Mouse (Mus musculus): ENCODE measurements around the gene A730049H05Rik. TPM values are rescaled to one million over a fixed set of nuclear protein-coding genes. Genes with fewer than 3 reads are reported as not detected.

A730049H05Rik gene
- polyA plus RNA-seq, 1 experiment from 2014 or later, result 3.6 TPM

DNA sequence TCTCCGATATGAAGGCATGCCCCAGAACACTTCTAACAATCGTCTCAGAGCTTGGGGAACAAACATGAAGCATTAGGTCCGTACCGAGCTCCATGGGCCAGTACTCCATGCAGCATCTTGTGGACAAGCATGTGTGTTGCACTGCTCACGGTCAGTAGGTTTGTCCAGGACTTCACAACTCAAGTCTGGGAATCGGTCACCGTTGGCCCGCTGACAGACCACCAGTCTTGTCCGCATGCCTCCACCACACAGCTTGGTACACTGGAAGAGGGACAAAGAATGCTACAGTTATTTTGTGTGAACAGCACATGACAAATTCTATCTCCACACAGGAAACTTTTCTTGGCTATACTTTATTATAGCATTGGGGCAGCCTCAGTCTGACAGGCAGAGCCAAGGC, 32.9 kb downstream of the A730049H05Rik start:
- Histone ChIP-seq H3K9ac (ENCODE audit: low read length) (no peak overlapping the region), H3K4me3 (ENCODE audit: control insufficient read depth in 1 of 2, insufficient read depth in 1 of 2, low read depth in 1 of 2, low read length in 2 of 2) (no peak overlapping the region), H3K4me2 (ENCODE audit: low read length) (no peak overlapping the region), H3K36me3 (ENCODE audit: control insufficient read depth, insufficient read depth, low read length) (peaks cover 29% of the 10 kb centered on the region), H3K27ac (replicated peaks in 1 of 2; ENCODE audit: control insufficient read depth in 1 of 2, insufficient read depth in 1 of 2, low read depth in 2 of 2, low read length in 2 of 2) (peak overlapping the region in 1 of 2 experiments; percentile 91; a peak in 2 of 4 replicates), H3K9me3 (ENCODE audit: control insufficient read depth, low read length) (no peaks in the 10 kb centered on the region), H3K27me3 (ENCODE audit: control insufficient read depth, insufficient read depth, low read length) (no peaks in the 10 kb centered on the region), H3K4me1 (ENCODE audit: control insufficient read depth in 2 of 2, insufficient read depth in 2 of 2, low read length in 2 of 2) (peaks cover 14 to 31% of the 10 kb centered on the region in 2 experiments)
- no peak for ATAC-seq (ENCODE audit: insufficient number of reproducible peaks, insufficient read depth, low FRiP score, low read depth)
- 79% methylated on average over 9 of the region's 9 CpGs for WGBS

DNA sequence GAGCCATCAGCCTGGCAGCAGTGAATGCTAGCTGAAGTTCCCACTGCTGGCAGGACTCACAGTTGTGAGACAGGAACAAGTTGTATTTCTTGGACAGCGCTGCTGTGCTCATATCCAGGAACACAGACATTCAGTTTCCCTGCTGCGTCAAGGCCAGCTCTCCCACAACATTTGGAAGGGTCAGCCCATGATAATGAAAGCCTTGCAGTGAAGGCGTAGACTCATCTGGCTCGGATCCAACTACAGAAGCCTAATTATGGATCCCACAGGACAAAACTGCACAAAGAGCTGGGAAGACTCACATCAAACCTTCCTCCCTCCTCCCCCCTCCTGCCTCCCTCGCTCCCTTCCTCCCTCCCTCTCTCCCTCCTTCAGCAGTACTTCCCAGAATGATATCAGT, 34.0 kb downstream of the A730049H05Rik start:
- WGBS, result 4% methylated on average over 5 of the region's 5 CpGs
- Histone ChIP-seq H3K9ac (ENCODE audit: low read length) (peak overlapping the region; percentile 5; the same call in 1 of the 2 replicates), H3K27me3 (ENCODE audit: control insufficient read depth, insufficient read depth, low read length) (no peaks in the 10 kb centered on the region), H3K4me1 (ENCODE audit: control insufficient read depth in 2 of 2, insufficient read depth in 2 of 2, low read length in 2 of 2) (peaks cover 16 to 37% of the 10 kb centered on the region in 2 experiments), H3K36me3 (ENCODE audit: control insufficient read depth, insufficient read depth, low read length) (peaks cover 30% of the 10 kb centered on the region), H3K4me3 (ENCODE audit: control insufficient read depth in 1 of 2, insufficient read depth in 1 of 2, low read depth in 1 of 2, low read length in 2 of 2) (no peak overlapping the region), H3K9me3 (ENCODE audit: control insufficient read depth, low read length) (no peaks in the 10 kb centered on the region), H3K4me2 (ENCODE audit: low read length) (peak overlapping the region; percentile 37), H3K27ac (replicated peaks in 1 of 2; ENCODE audit: control insufficient read depth in 1 of 2, insufficient read depth in 1 of 2, low read depth in 2 of 2, low read length in 2 of 2) (peak overlapping the region; percentile 83 to 91)
- peak; percentile 81 for ATAC-seq (ENCODE audit: insufficient number of reproducible peaks, insufficient read depth, low FRiP score, low read depth)

DNA sequence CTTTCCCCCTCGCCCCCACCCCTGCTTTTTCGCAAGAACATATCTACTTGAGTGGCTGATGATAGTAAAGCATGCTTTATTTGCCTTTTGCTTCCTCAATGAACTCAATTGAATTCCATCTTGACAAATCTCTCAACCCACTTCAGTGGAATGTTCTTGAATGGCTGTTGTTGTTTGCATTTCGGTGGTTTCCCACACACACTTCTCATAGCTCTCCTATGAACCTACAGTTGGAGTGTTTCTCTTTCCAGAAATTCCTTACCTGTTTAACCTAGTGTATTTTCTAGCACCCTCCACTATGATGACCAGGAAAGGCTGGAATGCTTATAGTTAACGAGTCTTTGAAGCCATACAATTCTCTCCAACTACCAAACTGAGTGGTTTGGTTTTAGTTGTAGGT, 38.6 kb downstream of the A730049H05Rik start:
- Histone ChIP-seq H3K9me3 (ENCODE audit: control insufficient read depth, low read length) (no peaks in the 10 kb centered on the region), H3K27ac (replicated peaks in 1 of 2; ENCODE audit: control insufficient read depth in 1 of 2, insufficient read depth in 1 of 2, low read depth in 2 of 2, low read length in 2 of 2) (no peak overlapping the region), H3K36me3 (ENCODE audit: control insufficient read depth, insufficient read depth, low read length) (peaks cover 40% of the 10 kb centered on the region), H3K4me3 (ENCODE audit: control insufficient read depth in 1 of 2, insufficient read depth in 1 of 2, low read depth in 1 of 2, low read length in 2 of 2) (no peak overlapping the region), H3K4me1 (ENCODE audit: control insufficient read depth in 2 of 2, insufficient read depth in 2 of 2, low read length in 2 of 2) (peaks cover 7 to 24% of the 10 kb centered on the region in 2 experiments), H3K9ac (ENCODE audit: low read length) (no peak overlapping the region), H3K4me2 (ENCODE audit: low read length) (no peak overlapping the region), H3K27me3 (ENCODE audit: control insufficient read depth, insufficient read depth, low read length) (no peaks in the 10 kb centered on the region)
- 68% methylated on average over 4 of the region's 4 CpGs for WGBS
- ATAC-seq (ENCODE audit: insufficient number of reproducible peaks, insufficient read depth, low FRiP score, low read depth), result no peak

DNA sequence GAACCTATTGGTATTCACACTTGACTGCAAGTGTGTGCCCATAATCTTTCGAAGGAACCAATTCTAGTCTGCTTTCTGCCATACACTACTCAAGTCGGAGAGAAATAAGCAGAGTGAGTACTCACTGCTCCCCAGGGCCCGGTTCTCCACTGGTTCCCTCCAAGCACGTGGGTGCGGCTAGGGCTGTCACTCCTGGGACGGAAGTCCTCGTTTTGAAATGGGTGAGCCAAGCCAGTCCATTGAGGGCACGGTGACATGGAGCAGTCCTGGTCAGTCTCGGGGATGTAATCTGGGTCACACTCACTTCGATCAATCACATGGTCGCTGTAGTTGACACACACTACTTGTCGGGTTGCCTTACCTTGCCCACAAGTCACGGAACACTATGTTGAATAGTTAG, 41.5 kb downstream of the A730049H05Rik start:
- no peaks in the 10 kb centered on the region for H3K9me3 ChIP-seq (ENCODE audit: control insufficient read depth, low read length)
- no peak overlapping the region for H3K9ac ChIP-seq (ENCODE audit: low read length)
- no peak overlapping the region for H3K4me3 ChIP-seq (ENCODE audit: control insufficient read depth in 1 of 2, insufficient read depth in 1 of 2, low read depth in 1 of 2, low read length in 2 of 2)
- H3K4me1 ChIP-seq (ENCODE audit: control insufficient read depth in 2 of 2, insufficient read depth in 2 of 2, low read length in 2 of 2), result peaks cover 12 to 31% of the 10 kb centered on the region in 2 experiments
- no peak overlapping the region for H3K27ac ChIP-seq (replicated peaks in 1 of 2; ENCODE audit: control insufficient read depth in 1 of 2, insufficient read depth in 1 of 2, low read depth in 2 of 2, low read length in 2 of 2)
- H3K27me3 ChIP-seq (ENCODE audit: control insufficient read depth, insufficient read depth, low read length), result no peaks in the 10 kb centered on the region
- no peak overlapping the region for H3K4me2 ChIP-seq (ENCODE audit: low read length)
- no peak for ATAC-seq (ENCODE audit: insufficient number of reproducible peaks, insufficient read depth, low FRiP score, low read depth)
- H3K36me3 ChIP-seq (ENCODE audit: control insufficient read depth, insufficient read depth, low read length), result peaks cover 48% of the 10 kb centered on the region
- WGBS, result 89% methylated on average over 13 of the region's 13 CpGs

- 0 out of 4 replicates have a peak overlapping the region, but pooled peaks of 1 of the 2 experiments have one; percentile 3 for H3K27ac ChIP-seq (replicated peaks in 1 of 2; ENCODE audit: control insufficient read depth in 1 of 2, insufficient read depth in 1 of 2, low read depth in 2 of 2, low read length in 2 of 2)
- no peaks in the 10 kb centered on the region for H3K9me3 ChIP-seq (ENCODE audit: control insufficient read depth, low read length)
- no peak for ATAC-seq (ENCODE audit: insufficient number of reproducible peaks, insufficient read depth, low FRiP score, low read depth)
- WGBS, result 74% methylated on average over 12 of the region's 12 CpGs
- H3K4me3 ChIP-seq (ENCODE audit: control insufficient read depth in 1 of 2, insufficient read depth in 1 of 2, low read depth in 1 of 2, low read length in 2 of 2), result no peak overlapping the region
- no peak overlapping the region for H3K4me2 ChIP-seq (ENCODE audit: low read length)
- peaks cover 47% of the 10 kb centered on the region for H3K36me3 ChIP-seq (ENCODE audit: control insufficient read depth, insufficient read depth, low read length)
- H3K9ac ChIP-seq (ENCODE audit: low read length), result no peak overlapping the region
- H3K4me1 ChIP-seq (ENCODE audit: control insufficient read depth in 2 of 2, insufficient read depth in 2 of 2, low read length in 2 of 2), result peaks cover 16 to 37% of the 10 kb centered on the region in 2 experiments
- no peaks in the 10 kb centered on the region for H3K27me3 ChIP-seq (ENCODE audit: control insufficient read depth, insufficient read depth, low read length)
Observed at GRCm38 (mm10) chr6:92858721-92859510, 42.6 kb downstream of the A730049H05Rik start.

DNA sequence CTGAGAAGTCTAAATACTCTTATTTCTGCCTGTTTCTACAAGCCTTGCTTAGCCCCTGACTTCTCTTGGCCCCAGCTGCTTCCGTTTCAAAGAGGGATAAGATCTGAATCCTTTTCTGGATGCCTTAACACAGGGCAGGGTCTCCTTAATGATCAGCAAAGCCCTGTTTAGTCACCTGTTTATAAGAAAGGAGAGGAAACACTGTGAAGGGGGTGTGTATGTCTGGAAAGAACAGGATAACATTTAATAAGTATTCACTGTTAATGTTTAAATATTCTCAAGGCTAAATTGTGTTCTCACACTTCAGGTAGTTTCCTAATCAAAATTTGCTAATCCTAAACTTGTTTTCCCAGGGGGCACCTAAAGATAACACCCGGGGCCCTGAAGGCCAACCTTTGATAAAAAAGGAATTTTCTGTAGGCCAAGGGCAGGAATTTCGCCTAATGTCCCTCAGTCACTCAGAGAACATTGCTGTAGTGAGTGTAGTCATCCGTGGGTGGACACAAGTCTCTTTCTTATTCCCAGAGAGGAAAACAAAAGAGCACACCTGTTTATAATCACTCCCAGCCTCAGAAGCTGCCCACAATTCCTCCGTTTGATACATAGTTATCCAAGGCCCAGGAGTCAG, 44.1 kb downstream of the A730049H05Rik start:
- Histone ChIP-seq H3K9ac (ENCODE audit: low read length) (no peak overlapping the region), H3K4me3 (ENCODE audit: control insufficient read depth in 1 of 2, insufficient read depth in 1 of 2, low read depth in 1 of 2, low read length in 2 of 2) (no peak overlapping the region), H3K4me2 (ENCODE audit: low read length) (no peak overlapping the region), H3K36me3 (ENCODE audit: control insufficient read depth, insufficient read depth, low read length) (peaks cover 48% of the 10 kb centered on the region), H3K9me3 (ENCODE audit: control insufficient read depth, low read length) (no peaks in the 10 kb centered on the region), H3K4me1 (ENCODE audit: control insufficient read depth in 2 of 2, insufficient read depth in 2 of 2, low read length in 2 of 2) (peaks cover 12 to 30% of the 10 kb centered on the region in 2 experiments; a peak in 3 of 4 replicates), H3K27ac (replicated peaks in 1 of 2; ENCODE audit: control insufficient read depth in 1 of 2, insufficient read depth in 1 of 2, low read depth in 2 of 2, low read length in 2 of 2) (0 out of 4 replicates have a peak overlapping the region, but pooled peaks of 1 of the 2 experiments have one; percentile 3), H3K27me3 (ENCODE audit: control insufficient read depth, insufficient read depth, low read length) (no peaks in the 10 kb centered on the region)
- 26% methylated on average over 5 of the region's 5 CpGs for WGBS
- ATAC-seq (ENCODE audit: insufficient number of reproducible peaks, insufficient read depth, low FRiP score, low read depth), result no peak

DNA sequence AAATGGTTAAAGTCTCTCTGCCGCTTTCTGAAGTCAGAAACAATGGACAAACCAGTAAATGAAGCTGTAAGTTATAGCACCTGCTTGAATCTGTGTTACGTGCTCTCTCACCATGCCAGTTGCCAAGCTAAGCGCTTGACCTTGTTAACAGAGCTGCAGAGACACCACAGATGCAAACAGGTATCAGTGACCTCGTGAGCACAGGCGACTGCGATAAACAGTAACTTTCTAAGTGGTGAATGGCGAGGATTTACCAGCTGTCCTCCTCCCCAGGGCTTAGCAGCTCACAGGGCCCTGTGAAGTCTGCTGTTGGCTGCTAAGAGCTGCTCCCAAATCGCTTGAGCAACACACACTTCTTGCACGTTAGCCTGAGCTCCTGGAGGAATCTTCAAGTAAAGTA, 46.3 kb downstream of the A730049H05Rik start:
- ATAC-seq (ENCODE audit: insufficient number of reproducible peaks, insufficient read depth, low FRiP score, low read depth), result peak; percentile 68; the same call in 1 of the 2 replicates

More for the DNA sequence above, 46.3 kb downstream of the A730049H05Rik start:
- peak overlapping the region; percentile 64 to 67; a peak in 3 of 4 replicates for H3K27ac ChIP-seq (replicated peaks in 1 of 2; ENCODE audit: control insufficient read depth in 1 of 2, insufficient read depth in 1 of 2, low read depth in 2 of 2, low read length in 2 of 2)
- peaks cover 50% of the 10 kb centered on the region for H3K36me3 ChIP-seq (ENCODE audit: control insufficient read depth, insufficient read depth, low read length)
- H3K4me3 ChIP-seq (ENCODE audit: control insufficient read depth in 1 of 2, insufficient read depth in 1 of 2, low read depth in 1 of 2, low read length in 2 of 2), result no peak overlapping the region
- no peaks in the 10 kb centered on the region for H3K9me3 ChIP-seq (ENCODE audit: control insufficient read depth, low read length)
- peak overlapping the region; percentile 34; the same call in 1 of the 2 replicates for H3K9ac ChIP-seq (ENCODE audit: low read length)
- H3K4me2 ChIP-seq (ENCODE audit: low read length), result no peak overlapping the region
- WGBS, result 33% methylated on average over 9 of the region's 9 CpGs
- H3K4me1 ChIP-seq (ENCODE audit: control insufficient read depth in 2 of 2, insufficient read depth in 2 of 2, low read length in 2 of 2), result peaks cover 12 to 28% of the 10 kb centered on the region in 2 experiments; a peak in 3 of 4 replicates
- no peaks in the 10 kb centered on the region for H3K27me3 ChIP-seq (ENCODE audit: control insufficient read depth, insufficient read depth, low read length)

Data from heart, embryonic 14.5 days (tissue).